Mouse (Mus musculus): Measurements from ENCODE around the gene Scarb1. TPM values are rescaled to one million over a fixed set of nuclear protein-coding genes. Genes with fewer than 3 reads are reported as not detected.

Scarb1 gene
- polyA plus RNA-seq, 1 experiment, result 45.0 TPM

DNA sequence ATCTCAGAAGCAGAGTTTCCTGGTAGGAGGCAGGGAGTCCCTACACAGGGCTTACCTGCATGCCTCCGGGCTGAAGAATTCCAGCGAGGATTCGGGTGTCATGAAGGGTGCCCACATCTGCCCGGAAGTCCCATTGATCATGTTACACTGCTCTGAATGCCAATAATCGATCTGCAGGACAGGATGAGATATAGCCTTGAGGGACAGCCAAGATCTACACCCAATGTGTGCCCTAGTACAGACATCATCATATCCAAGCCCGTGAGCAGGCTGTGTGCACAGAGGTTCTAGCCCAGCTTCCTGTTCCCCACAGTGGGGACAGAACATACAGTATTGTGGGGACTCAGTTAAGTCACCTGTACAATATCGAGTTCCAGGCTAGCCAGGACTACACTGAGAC is 43.7 kb downstream of the Scarb1 start:
- TF ChIP-seq POLR2A (IDR thresholded peaks at IDR 0.05; ENCODE audit: borderline replicate concordance, extremely low read depth, insufficient read depth, insufficient read length, poor library complexity, severe bottlenecking) (no peak), CTCF (IDR thresholded peaks at IDR 0.05; ENCODE audit: borderline replicate concordance, extremely low read depth, insufficient read depth, insufficient read length) (no peak)
- DNase-seq (ENCODE audit: low read depth), result no peak

GRCm38 (mm10) chr5:125292951-125293350 is 47.9 kb downstream of the Scarb1 start:
- TF ChIP-seq POLR2A (IDR thresholded peaks at IDR 0.05; ENCODE audit: borderline replicate concordance, extremely low read depth, insufficient read depth, insufficient read length, poor library complexity, severe bottlenecking), result no peak
- TF ChIP-seq CTCF (IDR thresholded peaks at IDR 0.05; ENCODE audit: borderline replicate concordance, extremely low read depth, insufficient read depth, insufficient read length), result no peak
- no peak for DNase-seq (ENCODE audit: low read depth)

GRCm38 (mm10) chr5:125291895-125292294 is 49.0 kb downstream of the Scarb1 start:
- TF ChIP-seq CTCF (IDR thresholded peaks at IDR 0.05; ENCODE audit: borderline replicate concordance, extremely low read depth, insufficient read depth, insufficient read length), result no peak
- TF ChIP-seq POLR2A (IDR thresholded peaks at IDR 0.05; ENCODE audit: borderline replicate concordance, extremely low read depth, insufficient read depth, insufficient read length, poor library complexity, severe bottlenecking), result no peak
- DNase-seq (ENCODE audit: low read depth), result no peak

DNA sequence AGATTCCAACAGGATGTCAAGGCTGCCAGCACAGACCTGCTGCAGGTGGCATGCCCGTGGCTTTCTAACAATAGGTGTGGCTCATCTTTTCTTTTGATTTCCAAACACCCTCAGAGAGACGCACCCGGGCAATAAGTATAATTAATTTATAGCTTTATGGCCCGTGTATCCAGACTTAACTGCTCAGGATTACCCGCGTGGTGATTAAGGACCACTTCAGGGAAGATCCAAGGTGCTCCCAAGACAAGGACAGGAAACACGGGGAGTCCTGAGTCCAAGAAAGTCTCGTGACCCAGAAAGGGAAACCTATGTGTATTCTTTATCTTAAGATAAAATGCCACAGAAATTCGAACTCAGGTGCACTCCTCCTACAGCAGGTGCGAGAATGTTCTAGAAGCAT is 49.5 kb downstream of the Scarb1 start:
- TF ChIP-seq POLR2A (IDR thresholded peaks at IDR 0.05; ENCODE audit: borderline replicate concordance, extremely low read depth, insufficient read depth, insufficient read length, poor library complexity, severe bottlenecking), result no peak
- TF ChIP-seq CTCF (IDR thresholded peaks at IDR 0.05; ENCODE audit: borderline replicate concordance, extremely low read depth, insufficient read depth, insufficient read length), result no peak

GRCm38 (mm10) chr5:125287053-125287655 is 53.7 kb downstream of the Scarb1 start:
- TF ChIP-seq POLR2A (IDR thresholded peaks at IDR 0.05; ENCODE audit: borderline replicate concordance, extremely low read depth, insufficient read depth, insufficient read length, poor library complexity, severe bottlenecking) (no peak), CTCF (IDR thresholded peaks at IDR 0.05; ENCODE audit: borderline replicate concordance, extremely low read depth, insufficient read depth, insufficient read length) (no peak)
- no peak for DNase-seq (ENCODE audit: low read depth)

More for the DNA sequence above, 49.5 kb downstream of the Scarb1 start:
- no peak for DNase-seq (ENCODE audit: low read depth)

DNA sequence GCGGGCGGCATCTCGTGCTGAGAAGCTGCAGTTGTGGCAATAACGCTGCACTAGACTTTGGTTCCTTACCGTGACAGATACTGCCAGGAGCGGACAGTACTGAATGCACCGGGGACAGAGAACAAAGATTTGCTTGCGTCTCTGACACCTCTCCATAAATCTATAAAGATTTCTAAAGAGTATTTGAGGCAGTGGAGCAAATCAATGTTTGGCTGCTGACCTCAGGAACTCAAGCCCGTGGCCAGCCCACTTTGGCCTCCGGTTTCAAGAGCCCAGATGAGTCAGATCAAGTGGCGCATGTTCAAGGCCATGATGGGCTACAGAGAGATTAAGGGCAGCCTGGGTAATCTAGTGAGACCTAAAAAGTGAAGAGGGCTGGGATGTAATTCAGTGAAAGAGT is 54.8 kb downstream of the Scarb1 start:
- TF ChIP-seq POLR2A (IDR thresholded peaks at IDR 0.05; ENCODE audit: borderline replicate concordance, extremely low read depth, insufficient read depth, insufficient read length, poor library complexity, severe bottlenecking), result no peak
- no peak for TF ChIP-seq CTCF (IDR thresholded peaks at IDR 0.05; ENCODE audit: borderline replicate concordance, extremely low read depth, insufficient read depth, insufficient read length)
- DNase-seq (ENCODE audit: low read depth), result no peak

DNA sequence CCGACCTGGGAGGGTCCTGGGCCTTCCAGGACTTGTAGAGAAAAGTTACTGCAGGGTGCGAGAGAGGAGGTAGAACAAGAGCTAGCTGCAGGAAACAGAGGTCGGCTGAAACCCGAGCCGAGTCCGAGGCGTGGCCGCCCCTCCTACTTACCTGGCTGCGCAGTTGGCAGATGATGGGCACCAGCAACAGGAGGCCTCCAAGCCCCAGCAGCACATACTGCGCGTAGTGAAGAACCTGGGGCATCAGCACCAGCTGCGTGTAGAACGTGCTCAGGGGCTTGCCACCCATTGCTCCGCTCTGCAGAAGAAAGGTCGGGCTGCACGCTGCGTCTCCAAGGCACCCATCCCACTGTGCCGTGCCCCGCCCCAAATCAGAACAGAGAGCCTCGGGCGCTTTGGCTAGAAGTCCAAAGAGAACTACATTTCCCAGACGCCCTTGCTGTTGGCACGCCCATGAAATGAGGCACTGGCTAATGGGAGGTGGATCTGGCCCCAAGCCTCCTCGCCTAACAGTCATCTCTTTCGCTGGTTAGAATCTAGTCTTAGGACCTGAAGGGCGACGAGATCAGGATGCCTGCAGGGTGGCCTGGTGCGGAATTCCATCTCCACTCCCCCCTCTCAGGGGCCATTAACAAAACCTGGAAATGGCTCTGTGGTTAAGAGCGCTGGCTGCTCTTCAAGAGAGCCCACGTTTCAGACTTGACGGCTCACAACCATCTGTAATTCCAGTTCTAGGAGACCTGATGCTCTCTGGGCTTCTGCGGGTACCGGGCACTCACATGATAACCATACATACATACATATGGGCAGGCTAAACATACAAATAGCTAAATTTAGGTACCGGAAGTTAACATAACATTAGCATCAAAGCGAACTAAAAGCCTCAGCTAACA is 56.9 kb downstream of the Scarb1 start:
- TF ChIP-seq CTCF (IDR thresholded peaks at IDR 0.05; ENCODE audit: borderline replicate concordance, extremely low read depth, insufficient read depth, insufficient read length), result no peak
- TF ChIP-seq POLR2A (IDR thresholded peaks at IDR 0.05; ENCODE audit: borderline replicate concordance, extremely low read depth, insufficient read depth, insufficient read length, poor library complexity, severe bottlenecking), result no peak
- peak; percentile 89 for DNase-seq (ENCODE audit: low read depth)

DNA sequence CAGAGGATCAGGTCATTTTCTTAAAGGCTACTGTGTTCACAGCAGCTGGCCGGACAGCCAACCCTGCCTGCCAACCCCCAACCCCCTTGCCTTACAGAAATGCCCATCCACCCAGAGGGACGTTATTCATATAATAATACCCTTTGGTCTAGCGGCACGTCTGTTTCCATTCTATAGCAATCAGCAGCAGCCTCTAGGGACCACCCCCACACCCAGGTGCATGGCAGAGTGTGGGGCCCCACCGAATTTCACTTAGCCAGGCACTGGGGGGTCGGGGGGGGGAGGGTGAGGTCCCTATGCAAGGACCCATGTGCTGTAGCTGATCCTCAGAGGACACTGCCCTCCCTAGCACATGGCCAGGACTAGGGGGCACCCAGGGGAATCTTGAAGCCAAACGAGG is 61.7 kb downstream of the Scarb1 start:
- no peak for TF ChIP-seq CTCF (IDR thresholded peaks at IDR 0.05; ENCODE audit: borderline replicate concordance, extremely low read depth, insufficient read depth, insufficient read length)
- no peak for TF ChIP-seq POLR2A (IDR thresholded peaks at IDR 0.05; ENCODE audit: borderline replicate concordance, extremely low read depth, insufficient read depth, insufficient read length, poor library complexity, severe bottlenecking)
- no peak for DNase-seq (ENCODE audit: low read depth)

DNA sequence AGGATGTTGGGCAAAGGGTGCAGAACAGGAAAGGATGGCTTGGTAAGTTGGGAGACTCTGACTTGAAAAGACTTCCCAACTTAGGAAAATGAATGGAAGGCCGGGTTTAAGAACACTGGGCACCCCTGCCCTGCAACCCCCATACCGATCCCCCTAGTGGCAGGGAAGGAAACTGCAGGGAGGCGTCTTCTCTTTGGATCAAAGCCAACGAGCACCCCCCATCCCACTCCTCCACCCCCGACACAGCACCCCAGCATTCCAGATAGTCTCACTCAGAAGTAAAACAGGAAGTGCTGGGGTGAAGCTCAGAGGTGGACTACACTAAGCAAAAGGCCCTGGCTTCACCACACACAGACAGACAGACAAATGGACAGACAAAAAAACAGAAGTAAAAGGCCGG is 62.6 kb downstream of the Scarb1 start:
- no peak for DNase-seq (ENCODE audit: low read depth)
- TF ChIP-seq CTCF (IDR thresholded peaks at IDR 0.05; ENCODE audit: borderline replicate concordance, extremely low read depth, insufficient read depth, insufficient read length) (peak; percentile 69), POLR2A (IDR thresholded peaks at IDR 0.05; ENCODE audit: borderline replicate concordance, extremely low read depth, insufficient read depth, insufficient read length, poor library complexity, severe bottlenecking) (no peak)

DNA sequence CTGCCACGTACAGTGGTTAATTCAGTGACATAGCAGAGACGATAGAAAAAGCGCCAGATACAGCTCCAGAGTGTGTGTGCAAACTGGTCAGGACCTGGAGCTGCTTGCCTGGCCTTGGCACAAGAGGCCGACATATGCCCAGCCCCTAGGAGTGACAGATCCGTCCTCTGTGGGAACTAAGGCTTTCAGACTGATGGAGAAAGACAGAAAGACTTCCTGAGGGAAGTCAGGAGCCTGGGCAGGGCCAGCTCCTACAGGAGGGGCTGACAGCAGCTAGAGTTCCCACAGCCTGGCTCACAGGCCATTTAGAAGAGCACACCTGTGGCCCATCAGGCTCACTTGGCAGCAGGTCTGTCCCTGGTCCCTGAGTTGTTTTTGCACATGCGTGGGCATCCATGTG is 63.6 kb downstream of the Scarb1 start:
- no peak for TF ChIP-seq CTCF (IDR thresholded peaks at IDR 0.05; ENCODE audit: borderline replicate concordance, extremely low read depth, insufficient read depth, insufficient read length)
- no peak for DNase-seq (ENCODE audit: low read depth)

DNA sequence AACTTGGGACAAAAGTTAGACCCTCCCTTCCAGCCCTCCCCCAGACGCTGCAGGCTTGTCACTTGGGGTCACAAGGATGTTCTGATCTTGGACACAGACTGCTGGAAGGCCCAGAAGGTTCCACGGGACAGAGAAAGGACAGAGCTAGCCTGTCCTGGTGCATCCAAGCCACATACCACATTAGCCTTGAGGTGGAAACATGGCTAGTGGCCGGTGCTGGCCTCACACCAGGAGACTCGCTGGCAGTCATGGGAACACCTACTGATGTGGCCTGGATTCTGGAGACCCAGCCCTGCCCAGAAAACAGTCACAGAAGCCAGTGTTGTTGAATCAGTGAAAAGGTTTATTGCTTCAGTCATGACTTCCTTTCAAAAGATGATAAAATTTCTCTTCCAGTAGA is 64.1 kb downstream of the Scarb1 start:
- TF ChIP-seq POLR2A (IDR thresholded peaks at IDR 0.05; ENCODE audit: borderline replicate concordance, extremely low read depth, insufficient read depth, insufficient read length, poor library complexity, severe bottlenecking) (no peak), CTCF (IDR thresholded peaks at IDR 0.05; ENCODE audit: borderline replicate concordance, extremely low read depth, insufficient read depth, insufficient read length) (no peak)
- no peak for DNase-seq (ENCODE audit: low read depth)

DNA sequence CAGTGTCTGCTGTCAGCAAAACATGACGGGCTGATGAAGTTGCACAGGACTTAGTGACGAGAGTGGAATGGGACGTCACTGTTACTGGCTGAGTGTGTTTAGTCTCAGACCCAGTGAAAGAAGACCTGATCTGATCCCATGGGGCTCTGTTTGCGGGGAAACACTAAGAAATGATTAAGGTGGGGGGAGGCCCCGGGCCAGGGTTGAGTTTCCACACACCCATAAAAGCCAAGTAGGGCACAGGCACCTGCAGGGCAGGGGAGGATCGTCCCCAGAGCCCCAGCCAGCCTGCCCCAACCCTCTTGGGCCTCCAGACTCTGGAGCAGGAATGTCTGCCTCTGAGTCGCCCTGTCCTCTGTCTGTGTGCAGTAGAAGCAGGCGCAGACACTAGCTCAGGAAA is 65.6 kb downstream of the Scarb1 start:
- no peak for DNase-seq (ENCODE audit: low read depth)
- TF ChIP-seq CTCF (IDR thresholded peaks at IDR 0.05; ENCODE audit: borderline replicate concordance, extremely low read depth, insufficient read depth, insufficient read length), result no peak
- TF ChIP-seq POLR2A (IDR thresholded peaks at IDR 0.05; ENCODE audit: borderline replicate concordance, extremely low read depth, insufficient read depth, insufficient read length, poor library complexity, severe bottlenecking), result no peak
